Mouse (Mus musculus) urinary bladder, postnatal 25 days (tissue): ENCODE results near the gene Klhl7.

ENCODE experiments used
- DNase-seq: peaks from one replicate; pipeline ENCODE4 v3.0.0; 2022; ENCODE audit warnings: low spot score

Klhl7 gene

DNA sequence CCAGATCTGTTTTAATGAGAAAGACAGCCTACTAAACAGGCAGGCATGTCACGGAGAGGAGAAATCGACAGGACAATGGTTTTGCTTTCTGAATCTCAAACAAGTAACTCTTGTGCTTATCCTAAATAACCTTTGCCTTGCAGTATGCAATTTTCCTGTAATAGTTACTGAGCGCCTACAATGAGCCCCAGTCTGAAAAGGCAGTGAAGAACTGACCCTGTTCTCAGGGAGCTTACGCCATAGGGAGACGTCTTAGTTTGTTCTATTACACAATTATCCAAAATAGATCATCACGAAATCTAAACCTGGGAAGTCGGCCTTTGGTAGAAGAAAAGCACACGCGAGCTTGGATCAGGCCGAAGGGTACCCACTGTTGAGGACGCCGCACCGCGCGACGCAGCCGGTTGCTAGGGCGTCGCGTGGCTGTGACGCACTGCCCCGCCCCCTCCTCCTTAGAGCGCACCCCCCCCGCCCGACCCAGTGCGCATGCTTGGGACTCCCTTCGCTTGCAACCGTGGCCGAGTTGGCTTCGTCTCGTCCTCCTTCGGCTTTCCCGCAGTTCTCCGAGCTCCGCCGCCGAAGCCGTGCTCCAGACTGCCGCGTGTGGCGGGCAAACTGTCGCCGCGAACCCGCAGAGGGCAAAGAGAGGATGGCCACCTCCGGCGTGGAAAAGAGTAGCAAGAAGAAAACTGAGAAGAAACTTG, at the start of gene Klhl7:
Gene Klhl7 (plus strand): TSS at position 500 of the 704 bp plus-strand sequence.
- peak; percentile 84 for DNase-seq

DNA sequence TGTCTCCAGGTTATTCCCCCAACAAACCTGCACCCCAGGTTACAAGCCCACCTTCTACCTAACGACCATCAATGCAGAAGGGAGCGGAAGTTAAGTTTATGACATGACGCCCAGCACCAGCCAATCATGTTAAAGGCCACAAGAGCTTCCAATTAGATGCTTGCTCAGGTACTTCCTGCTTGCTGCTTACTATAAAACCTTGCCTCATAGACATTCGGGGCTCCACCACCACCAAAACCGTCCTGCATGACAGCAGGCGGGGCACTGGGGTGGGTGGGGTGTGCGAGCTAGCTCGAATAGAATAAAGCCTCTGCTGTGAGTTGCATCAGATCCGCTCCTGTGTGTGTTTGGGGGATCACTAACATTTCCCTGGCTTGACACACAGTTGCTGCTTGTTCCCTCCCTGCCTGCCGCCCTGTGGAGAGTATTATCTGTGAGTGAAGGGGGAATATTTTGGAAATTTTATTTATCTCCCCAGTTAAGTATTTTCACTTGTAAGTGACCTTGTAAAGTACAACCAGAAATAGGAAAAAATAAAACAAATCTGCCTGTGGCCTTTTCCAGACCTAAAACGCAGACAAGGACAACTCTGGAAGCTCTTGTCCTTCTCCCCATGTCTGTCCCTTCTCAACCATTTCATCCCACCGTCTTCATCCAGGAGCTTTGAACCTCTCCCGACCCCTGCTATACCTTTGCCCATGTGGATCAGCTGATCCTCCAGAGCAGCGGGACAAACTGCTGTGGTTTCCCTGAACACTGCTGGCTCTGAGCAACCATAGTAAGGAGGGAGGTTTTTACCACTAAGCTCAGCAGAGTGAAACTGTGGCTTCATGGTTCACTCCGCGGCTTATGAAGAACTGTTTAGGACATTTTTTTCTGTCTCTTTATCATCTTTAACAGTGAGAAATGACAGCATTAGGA, 48.4 kb upstream of the Klhl7 start:
- no peak for DNase-seq

DNA sequence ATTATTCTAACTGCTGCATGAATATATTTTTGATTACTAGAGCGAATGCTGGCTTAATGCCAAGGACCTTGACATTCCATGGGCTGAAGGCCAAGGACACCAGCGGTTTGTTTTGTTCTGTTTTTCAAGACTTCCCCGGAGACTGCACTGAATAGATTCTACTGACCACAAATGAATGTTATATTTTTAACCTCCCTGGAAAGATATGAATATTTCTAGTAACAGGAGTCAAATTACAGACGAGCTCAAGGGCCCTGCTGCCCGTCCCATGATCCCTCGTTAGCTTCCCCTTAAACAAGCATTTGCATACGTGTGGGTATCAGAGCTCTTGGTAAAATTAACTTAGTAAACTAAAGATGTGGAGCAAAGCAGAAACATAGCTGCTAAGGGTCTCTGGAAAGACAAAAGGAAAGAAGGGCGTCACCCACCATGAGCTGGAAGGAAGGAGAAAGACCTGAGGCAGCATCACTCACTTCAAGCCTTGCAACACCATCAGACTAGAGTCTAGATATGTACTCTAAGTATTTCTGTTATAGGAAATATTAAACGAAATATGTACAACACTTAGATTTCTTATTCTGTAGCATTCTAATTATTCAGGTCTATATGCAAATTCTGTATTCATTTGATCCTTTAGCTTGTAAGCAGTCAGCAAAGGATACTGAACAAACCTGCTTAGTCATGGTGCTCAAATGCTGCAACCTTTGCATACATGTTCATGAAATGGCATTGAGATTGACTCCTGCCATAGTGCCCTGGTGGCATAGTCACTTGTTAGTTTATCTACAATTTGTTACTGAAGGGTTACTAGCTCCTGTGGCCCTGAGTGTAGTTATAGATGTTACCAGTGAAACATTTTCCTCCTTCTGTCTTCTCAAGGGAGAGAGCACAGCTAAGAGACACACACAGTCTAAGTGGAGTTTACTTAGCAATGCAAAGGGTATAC, 46.9 kb upstream of the Klhl7 start:
- DNase-seq = no peak

DNA sequence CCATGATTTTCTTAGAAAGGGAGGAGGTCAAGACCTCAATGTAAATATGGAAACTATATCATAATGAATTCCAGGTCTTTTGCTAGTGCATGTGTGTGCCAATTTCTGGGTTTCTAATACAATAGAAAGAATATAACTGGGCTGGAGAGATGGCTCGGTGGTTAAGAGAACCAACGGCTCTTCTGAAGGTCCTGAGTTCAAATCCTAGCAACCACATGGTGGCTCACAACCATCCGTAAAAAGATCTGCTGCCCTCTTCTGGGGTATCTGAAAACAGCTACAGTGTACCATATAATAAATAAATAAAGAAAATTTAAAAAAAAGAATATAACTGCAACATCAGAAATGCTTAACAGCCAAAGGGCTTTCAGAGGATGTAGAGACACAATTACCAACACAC, 46.0 kb upstream of the Klhl7 start:
- no peak for DNase-seq

DNA sequence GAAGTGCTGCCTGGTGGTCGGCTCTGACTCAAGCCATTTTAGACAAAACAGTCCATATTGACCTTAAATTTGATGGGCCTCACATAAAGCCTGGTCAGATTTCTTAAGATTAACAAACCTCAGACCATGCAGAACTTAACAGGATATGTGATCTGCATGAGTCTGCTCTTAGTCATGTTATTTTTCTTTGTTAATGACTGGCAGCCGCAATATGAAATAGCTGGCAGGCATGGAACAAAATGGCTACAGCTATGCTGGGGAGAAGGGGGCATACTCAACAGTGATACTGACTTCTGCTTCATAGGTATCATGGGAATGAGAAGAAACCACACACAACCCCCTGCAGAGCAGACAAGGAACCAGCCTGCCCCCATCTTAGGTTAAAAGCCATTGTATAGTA, 43.5 kb upstream of the Klhl7 start:
- DNase-seq = no peak

DNA sequence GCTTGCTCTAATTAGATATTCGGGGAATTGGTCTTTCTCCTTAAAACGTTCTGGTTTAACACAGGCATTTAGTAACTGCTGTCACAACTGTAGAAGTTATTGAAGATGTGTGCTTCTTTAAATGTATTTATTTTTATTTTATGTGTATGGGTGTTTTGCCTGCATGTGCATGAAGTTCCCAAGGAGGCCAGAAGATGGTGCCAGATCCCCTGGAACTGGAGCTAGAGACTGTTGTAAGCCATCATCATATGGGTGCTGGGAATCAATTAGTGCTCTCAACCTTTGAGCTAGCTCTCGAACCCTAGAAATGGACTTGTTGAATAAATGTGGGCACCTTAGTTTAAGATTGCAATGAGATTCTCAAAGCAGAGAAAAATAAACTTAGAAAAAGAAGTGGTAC, 42.8 kb upstream of the Klhl7 start:
- DNase-seq = no peak

DNA sequence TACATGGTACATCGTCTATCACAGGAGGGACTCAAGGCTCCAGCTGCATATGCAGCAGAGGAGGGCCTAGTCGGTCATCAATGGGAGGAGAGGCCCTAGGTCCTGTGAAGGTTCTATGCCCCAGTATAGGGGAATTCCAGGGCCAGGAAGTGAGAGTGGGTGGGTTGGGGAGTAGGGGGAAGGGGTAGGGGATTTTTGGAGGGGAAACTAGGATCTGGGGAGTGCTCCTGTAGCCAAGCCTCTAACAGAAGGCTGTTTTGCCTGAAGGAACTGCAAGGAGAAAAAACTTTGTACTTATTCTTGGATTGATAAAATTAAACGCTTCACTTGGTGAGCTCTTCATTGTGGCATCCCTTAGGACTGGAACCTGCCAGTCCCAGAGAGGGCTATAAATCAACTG, 39.5 kb upstream of the Klhl7 start:
- DNase-seq = no peak

DNA sequence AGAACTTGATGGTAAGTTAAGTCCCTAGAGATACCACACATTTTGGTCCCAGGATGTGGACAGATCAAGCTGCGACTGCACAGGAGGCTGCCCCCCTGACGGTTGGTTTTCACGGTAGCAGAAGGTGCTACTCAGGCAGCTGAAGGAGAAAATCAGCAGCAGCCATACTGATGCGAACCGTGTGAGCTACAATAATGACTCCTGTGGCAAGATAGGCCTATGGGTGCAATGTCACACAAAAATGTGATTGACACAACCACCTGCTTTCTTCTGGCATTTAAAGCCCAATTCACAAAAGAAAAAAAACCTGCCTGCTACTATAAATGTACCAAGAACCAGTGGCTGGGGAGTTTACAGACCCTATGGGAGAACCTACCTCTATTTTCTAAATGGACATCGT, 37.4 kb upstream of the Klhl7 start:
- no peak for DNase-seq

DNA sequence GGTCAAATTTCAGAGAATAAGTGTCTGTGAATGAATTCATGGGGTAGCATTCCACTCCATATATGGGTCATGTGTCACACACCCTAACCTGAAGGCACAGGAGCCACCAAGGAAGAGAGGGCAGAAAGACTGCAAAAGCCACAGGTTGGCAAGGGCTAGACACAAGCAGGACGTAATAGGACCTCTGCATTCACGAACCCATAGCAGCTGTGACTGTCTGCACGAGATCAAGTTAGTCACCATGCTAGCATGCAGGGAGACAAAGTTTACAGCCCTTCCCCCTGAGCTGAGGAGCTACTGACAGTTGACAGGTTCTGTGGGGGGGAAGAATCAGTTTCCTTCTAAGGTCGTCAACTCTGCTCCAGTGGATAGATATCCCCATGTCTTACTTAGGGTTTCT, 36.9 kb upstream of the Klhl7 start:
- no peak for DNase-seq

DNA sequence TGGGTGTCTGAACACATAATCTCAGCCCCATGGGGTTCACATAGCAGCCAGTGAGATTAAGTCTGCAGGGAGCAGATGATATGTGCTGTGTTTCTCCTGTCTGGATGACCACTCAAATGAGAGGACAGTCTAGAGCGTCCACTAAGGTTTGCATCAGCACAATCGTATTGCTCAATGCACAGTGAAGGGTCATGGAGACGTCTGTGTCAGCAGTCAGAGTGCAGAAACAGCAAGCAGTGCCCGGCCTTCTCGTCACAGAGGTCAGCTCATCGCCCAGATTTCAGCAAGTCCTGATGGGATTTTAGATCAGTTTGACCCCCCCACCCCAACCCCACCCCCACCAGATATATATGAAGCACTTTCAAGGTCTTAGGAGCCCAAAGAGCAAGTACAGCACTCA, 31.4 kb upstream of the Klhl7 start:
- DNase-seq = no peak

DNA sequence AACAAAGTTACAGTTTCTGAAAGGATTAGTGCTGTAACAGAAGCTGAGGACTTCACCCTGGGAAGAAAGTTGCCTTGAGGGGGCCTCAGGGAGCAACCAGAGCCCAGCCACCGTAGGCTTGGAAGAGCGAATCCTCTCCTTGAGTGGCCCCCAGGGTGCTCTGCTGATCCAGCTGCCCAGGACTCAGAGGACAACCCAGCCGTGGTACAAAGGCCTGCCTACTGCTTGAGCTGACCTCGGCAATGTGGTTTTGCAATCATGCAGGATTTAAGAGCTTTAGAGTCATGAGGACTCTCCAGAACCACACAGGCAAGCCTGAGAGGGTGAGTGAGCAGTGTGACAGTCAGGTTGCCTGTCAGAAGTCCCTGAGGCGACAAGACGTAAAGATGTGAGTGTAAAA, 28.4 kb upstream of the Klhl7 start:
- no peak for DNase-seq

DNA sequence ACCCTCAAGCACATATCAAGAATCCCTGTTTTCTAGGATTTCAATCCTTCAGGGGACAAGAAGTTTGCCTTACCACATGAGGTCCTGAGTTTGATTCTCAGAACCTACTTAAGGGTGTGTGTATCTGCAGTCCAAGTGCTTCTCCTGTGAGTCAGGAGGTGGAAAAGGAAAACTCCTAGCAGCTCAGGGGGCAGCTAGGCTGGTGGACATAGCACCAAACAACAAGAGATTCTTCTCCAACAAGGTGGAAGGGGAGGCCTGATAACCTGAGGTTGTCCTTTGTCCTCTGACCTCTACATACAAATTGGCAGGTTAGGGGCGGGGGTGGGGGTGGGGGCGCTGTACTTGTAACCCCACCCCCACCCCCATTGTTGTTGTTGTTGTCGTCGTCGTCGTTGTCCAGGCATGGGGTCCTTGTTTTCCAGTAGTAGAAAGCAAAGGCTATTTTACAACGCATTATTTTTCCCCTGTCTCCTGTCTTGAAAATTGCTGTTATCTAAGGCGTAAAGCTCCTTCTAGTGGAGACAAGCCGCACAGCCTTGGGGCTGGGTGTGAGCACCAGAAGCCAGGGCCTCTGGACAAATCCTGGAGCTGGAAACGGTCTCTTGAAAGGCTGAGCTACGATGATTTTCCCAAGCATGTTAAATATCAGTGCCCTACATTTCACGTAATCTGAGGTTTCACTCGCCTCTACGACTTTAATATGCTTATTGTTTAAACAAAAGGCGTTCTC, 23.3 kb upstream of the Klhl7 start:
- peak; percentile 43 for DNase-seq

DNA sequence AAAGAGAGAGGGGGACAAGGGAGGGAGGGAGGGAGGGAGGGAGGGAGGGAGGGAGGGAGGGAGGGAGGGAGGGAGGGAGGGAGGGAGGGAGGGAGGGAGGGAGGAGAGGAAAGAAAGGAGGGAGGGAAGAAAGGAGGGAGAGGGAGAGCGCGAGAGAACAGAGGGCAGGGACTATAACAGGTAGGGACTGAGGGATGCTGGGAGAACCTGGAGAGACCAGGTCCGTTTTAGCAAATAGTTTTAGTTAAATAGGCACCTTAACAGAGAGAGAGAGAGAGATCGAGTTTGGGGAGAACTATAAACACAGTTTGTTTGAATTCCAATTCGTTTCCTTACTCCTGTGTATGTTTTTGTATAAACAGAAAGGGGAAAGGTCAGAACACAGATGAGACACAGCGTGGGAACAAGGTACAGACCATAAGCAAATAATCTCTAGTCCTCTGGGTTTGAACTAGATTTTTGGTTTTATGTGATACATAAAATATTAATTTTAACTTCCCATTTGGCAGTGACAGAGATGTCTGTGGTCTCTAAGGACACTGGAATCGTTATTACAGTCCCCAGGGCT, 22.6 kb upstream of the Klhl7 start:
- DNase-seq = no peak

DNA sequence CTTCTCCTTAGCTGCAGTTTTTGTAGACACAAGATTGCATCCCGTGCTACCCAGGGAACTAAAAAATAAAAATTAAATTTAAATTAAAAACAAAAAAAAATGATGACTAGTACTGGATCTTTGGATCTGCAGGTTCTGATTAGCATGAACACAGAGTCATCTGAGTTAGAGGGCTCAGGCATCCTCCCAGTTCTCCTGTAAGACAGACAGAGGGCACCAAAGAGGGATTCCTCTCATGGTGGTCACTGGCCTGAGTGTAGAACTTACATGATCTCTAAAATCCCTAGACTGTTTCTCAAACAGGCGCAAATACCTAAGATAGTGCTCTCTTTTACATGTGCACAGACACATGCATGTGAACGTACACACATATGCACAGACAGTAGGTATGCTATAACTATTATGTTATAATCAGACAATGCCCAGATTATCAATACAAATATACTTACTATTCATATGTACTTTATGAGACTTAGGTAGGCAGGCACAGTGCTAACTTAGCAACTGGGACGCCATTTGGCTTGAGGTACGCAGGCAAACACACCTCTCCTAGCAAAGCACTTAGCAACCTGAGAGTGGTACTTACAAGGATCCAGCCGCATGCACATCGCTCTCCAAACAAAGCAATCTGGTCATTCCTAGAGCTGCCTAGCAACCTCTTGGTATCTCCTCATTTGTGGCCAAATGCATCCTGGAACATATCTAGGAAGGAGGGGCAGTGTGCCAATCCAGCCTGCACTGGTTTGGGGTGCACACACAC, 21.8 kb upstream of the Klhl7 start:
- no peak for DNase-seq

DNA sequence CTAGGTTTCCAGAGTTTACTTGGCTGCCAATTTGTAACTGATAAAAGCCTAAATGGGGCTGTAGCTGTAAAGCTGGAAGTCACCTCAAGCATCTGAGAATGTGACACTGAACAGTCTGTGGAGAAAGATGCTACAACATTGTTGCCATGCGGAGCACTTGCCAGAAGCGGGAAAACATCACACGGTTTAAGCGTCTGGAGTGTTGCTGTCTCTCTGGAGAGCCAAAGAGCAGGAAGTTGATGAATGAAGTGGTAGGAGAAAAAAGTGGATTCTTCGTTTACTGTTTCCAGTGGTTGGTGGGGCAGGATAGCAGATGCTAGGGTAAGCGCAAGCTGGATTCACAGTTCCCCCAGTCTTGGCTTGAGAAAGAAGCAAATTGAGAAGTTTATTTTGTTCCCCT, 19.6 kb upstream of the Klhl7 start:
- no peak for DNase-seq

DNA sequence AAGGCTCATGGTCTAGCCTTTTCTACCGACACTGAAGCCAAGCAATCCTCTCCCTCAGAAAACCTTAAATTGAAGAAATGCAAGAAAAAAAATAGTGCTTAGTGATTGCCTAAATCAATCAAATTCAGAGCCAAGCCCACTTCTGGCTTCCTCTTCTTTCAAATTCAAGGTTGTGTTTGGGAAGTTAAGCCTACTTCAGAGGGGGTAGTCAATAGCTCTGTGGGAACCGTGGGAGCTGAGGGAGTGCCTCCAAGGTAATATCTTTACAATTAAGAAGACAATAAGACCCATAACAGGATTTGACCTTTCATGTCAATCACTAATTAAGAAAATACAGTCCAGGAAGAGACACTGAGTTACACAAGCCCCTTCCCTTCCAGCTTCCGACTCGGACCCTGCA, 15.6 kb upstream of the Klhl7 start:
- no peak for DNase-seq

DNA sequence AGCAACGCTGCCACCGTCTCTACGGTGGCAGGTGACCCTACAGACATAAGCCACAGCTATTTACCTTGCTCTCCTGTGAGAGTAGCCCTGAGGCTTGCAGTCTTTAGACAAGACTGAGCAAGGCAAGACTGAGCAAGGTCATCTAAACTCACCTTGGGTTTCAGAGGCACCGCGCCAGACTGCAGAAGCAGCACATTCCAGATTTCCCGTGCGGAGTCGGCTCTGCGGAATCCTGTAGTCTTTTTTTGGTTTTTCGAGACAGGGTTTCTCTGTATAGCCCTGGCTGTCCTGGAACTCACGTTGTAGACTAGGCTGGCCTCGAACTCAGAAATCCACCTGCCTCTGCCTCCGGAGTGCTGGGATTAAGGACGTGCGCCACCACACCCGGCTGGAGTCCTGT, 14.2 kb upstream of the Klhl7 start:
- no peak for DNase-seq

DNA sequence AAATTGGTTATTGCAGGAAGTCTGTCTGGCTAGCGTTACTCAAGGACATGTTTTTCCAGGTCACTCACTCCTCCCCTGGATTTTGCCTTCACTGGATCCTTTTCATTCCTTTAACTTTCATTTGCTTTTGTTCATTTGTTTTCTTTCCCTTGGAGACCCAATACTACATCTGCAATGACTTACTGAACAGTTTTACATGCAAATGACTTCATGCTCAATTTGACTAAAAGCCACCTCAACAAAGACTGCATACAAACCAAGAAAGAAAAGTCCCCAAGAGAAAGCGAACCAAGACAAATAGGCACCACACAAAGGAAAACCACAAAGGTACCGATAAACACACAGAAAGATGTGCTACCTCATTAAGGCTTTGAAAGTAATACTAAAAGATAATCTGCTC, 13.5 kb upstream of the Klhl7 start:
- DNase-seq = no peak

DNA sequence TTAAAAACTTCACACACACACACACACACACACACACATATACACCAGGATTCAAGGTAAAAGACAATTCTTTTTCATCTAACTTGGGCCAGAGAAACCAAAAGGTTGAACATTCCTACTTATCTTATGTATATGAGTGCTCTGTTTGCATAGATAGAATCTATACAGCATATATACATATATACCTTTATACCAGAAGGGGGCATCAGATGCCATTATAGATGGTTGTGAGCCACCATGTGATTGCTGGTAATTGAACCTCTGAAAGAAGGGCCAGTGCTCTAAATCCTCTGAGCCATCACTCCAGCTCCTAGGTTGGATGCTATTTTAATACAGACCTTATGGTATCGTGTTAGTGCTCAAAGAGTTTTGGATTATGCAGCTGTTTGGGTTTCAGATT, 12.0 kb upstream of the Klhl7 start:
- no peak for DNase-seq

DNA sequence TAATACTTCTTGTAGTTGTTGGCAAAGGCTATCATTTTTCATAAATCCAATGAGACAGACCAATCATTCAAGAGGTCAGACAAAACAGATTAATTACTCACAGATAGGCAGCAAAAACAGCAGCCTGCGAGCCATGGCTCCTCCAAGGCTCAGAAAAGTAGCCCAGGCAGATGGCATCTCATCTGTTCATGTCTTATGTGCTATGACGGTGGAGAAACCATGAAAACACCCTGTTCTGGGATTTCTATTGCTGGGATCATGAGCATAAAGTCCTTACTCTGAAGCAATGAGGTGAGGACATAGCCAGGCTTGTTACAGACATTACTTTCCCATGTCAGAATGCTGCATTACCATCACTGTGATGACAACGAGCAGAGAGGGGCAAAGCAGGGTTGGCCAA, 7.9 kb upstream of the Klhl7 start:
- no peak for DNase-seq

DNA sequence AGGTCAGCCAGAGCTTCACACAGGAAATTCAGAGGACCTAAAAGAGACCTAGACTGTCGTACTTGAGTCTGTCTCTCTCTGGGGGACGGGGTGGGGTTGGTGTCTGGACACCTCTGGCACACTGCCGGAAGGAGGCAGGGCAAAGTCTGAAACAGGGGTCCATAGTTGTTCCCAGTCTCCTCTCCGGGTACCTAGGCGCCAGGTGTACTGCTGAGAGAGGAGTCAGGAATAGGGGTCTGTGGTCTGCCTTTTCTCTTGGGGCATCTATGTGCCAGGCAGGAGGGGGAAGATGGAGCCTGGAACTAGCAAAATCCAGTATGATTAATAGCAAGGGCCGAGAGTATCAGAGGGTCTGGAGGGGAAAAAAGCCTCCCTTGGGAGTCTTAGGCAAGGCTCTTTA, 5.0 kb upstream of the Klhl7 start:
- no peak for DNase-seq
